Mouse (Mus musculus) embryonic facial prominence, embryonic 13.5 days (tissue): ENCODE data around the gene Setd1b. TPM values are rescaled to one million over a fixed set of nuclear protein-coding genes. Genes with fewer than 3 reads are reported as not detected.

Source experiments
- ATAC-seq: fragments of 200-750 bp; cut with Nextera tagmentation; 2 replicates; pipeline ENCODE4 v1.8.0; 2017; ENCODE audit warnings: low read depth; ENCODE audit not compliant: insufficient number of reproducible peaks, insufficient read depth, low FRiP score, low TSS enrichment
- H3K27ac ChIP-seq: fragments of 300-500 bp; sonication (generic); 2 replicates; pipeline ENCODE4 v1.5.1; 2015; ENCODE audit warnings: moderate library complexity, mild to moderate bottlenecking, inconsistent platforms
- H3K27me3 ChIP-seq: fragments of 300-500 bp; sonication (generic); 2 replicates; pipeline ENCODE4 v1.6.1; 2015; ENCODE audit warnings: mild to moderate bottlenecking, inconsistent platforms
- H3K36me3 ChIP-seq: fragments of 300-500 bp; sonication (generic); 2 replicates; pipeline ENCODE4 v1.6.1; 2015; ENCODE audit warnings: mild to moderate bottlenecking, inconsistent platforms
- H3K4me1 ChIP-seq: fragments of 300-500 bp; sonication (generic); 2 replicates; pipeline ENCODE4 v1.6.1; 2015; ENCODE audit warnings: inconsistent platforms
- H3K4me2 ChIP-seq: fragments of 300-500 bp; sonication (generic); 2 replicates; pipeline ENCODE4 v1.6.1; 2015; ENCODE audit warnings: moderate library complexity, mild to moderate bottlenecking, inconsistent platforms
- H3K4me3 ChIP-seq: fragments of 300-500 bp; sonication (generic); 2 replicates; pipeline ENCODE4 v1.5.1; 2015; ENCODE audit warnings: mild to moderate bottlenecking, inconsistent platforms
- H3K9ac ChIP-seq: fragments of 300-500 bp; sonication (generic); 2 replicates; pipeline ENCODE4 v1.6.1; 2015; ENCODE audit warnings: mild to moderate bottlenecking, inconsistent platforms
- H3K9me3 ChIP-seq: fragments of 300-500 bp; sonication (generic); 2 replicates; pipeline ENCODE4 v1.6.1; 2016; ENCODE audit warnings: inconsistent platforms
- WGBS: fragments of 180-500 bp; shearing (Covaris S2); methylation state at CpG from one replicate; pipeline ENCODE4 v1.1.7; 2015; ENCODE audit warnings: mixed read lengths; 5-methylcytosine and 5-hydroxymethylcytosine counted together
- polyA plus RNA-seq: library from polyadenylated mRNA; unstranded; fragments of >200 nt; fragmentation: Nextera tagmentation; extraction: Ambion mirVana; gene quantifications from 2 replicates; pipeline ENCODE4 v1.2.1, GENCODE M21; 2015

Gene Setd1b
- polyA plus RNA-seq = 12.3 and 13.0 TPM in 2 replicates

DNA sequence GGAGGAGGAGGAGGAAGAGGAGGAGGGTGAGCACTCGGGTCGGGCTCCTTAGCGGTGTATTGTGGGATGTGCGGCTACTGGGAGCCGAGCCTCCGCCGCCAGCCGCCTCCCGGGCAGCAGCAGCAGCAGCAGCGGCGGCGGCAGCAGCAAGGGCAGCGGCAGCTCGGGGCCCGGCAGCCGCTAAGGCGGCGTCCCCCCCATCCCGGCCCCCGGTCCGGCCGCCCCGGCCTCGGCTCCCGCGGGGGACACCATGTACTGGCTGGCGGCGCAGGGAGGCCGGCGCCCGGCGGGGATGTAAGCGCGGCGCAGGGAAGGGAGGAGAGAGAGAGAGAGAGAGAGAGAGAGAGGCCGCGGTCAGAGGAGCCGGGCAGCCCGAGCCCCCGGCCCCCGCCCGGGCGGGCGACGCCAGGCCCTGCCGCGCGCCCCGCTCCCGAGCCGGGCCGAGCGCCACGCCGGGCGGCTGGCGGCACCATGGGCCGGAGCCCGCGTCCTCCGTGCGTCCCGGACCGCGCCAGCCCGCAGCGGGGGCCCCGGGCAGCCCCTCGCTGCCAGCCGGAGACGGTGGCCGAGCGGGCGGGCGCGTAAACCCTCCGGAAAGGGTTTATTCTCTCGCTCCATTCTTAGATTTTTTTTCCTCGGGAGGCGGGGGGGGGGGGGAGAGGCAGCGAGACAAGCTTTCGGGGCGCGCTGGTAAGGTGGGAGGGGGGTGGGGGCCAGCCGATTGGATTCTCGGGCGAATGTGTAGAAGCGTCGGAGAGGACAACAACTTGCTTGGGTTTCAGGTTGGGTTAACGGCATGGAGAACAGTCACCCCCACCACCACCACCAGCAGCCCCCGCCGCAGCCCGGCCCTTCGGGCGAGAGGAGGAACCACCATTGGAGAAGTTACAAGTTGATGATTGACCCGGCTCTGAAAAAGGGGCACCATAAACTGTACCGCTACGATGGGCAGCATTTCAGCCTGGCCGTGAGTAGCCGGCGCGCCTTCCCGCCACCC, at the start of gene Setd1b:
TSS of gene Setd1b (plus strand) at position 33 of the 997 bp plus-strand sequence.
- H3K9me3 ChIP-seq = no peaks in the 10 kb centered on the region
- no peak for ATAC-seq
- H3K4me3 ChIP-seq = peak within 1 kb of the TSS; percentile 94
- H3K27ac ChIP-seq = peak within 1 kb of the TSS; percentile 100
- H3K36me3 ChIP-seq = peaks cover 21% of the 10 kb centered on the region
- WGBS = under 1% methylated on average over 92 of the region's 103 CpGs
- no peaks in the 10 kb centered on the region for H3K27me3 ChIP-seq
- H3K4me2 ChIP-seq = peak within 1 kb of the TSS; percentile 99
- H3K9ac ChIP-seq = peak within 1 kb of the TSS; percentile 100
- H3K4me1 ChIP-seq = peaks cover 41% of the 10 kb centered on the region

DNA sequence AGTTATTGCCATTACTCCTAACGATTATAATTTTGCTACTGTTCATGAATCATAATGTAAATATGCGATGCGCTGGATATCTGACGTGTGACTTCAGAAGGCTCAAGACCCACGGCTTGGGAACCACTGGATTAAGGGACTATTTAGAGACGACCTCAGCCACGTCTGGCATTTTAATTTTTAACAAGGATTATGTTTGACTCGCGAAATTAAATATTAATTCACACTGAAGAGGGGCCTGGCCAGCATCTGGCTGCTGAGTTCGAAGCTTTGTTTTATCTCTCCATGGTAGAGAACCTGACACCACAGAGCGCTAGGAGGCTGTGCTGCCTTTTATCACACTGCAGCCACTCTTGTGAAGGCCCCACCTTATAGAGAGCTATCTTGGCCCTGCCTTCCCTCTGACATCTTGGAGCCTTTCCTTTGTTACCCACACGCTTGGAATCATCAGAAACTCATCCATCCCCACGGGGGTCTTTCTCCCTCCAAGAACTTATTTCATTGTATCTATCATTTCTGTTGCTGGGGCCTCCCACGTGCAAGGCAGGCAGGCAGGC, 48.8 kb upstream of the Setd1b start:
- Histone ChIP-seq H3K27ac (no peak overlapping the region), H3K9me3 (no peaks in the 10 kb centered on the region), H3K4me3 (no peak overlapping the region), H3K36me3 (no peaks in the 10 kb centered on the region), H3K9ac (no peak overlapping the region), H3K27me3 (no peaks in the 10 kb centered on the region), H3K4me2 (no peak overlapping the region), H3K4me1 (no peaks in the 10 kb centered on the region)
- ATAC-seq = no peak
- WGBS = 83% methylated on average over 14 of the region's 14 CpGs

DNA sequence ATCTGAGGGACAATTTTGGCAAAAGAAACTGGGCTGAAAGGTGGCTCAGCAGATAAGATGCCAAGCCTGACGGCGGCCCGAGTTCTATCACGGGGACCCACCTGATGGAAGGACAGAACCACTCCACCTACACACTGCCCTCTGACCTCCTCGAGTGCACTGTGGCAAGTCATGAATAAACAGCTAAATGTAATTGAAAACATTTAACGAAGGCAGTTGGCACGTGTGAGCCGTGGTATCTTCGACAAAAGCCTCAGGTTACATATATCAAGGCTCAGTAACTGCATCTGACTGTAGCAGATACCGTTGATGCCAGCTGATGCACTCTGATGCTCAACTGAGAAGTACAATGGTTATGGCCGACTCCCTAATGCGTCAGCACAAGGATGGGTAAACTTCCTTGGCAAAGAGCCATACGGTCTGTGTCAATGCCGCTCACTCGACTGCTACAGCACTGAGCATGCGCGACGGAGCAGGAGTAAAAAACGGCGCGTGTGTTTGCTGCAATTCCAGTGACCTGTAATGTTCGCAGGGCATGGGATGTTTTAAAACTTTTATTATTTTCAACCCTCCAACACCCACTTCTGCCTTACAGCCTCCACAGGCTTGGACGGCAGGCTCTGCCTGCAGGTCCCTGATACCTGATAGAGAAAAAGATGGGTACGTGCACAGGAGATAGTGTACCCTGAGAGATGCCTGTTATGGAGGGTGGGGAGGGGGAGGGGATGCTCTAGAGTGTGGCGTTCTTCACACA, 47.6 kb upstream of the Setd1b start:
- H3K27ac ChIP-seq = no peak overlapping the region
- H3K27me3 ChIP-seq = no peaks in the 10 kb centered on the region
- H3K4me2 ChIP-seq = no peak overlapping the region
- no peak for ATAC-seq
- H3K4me1 ChIP-seq = no peaks in the 10 kb centered on the region
- H3K9ac ChIP-seq = no peak overlapping the region
- no peaks in the 10 kb centered on the region for H3K9me3 ChIP-seq
- H3K36me3 ChIP-seq = peaks cover 3% of the 10 kb centered on the region
- no peak overlapping the region for H3K4me3 ChIP-seq
- whole genome bisulfite sequencing = 83% methylated on average over 25 of the region's 25 CpGs

DNA sequence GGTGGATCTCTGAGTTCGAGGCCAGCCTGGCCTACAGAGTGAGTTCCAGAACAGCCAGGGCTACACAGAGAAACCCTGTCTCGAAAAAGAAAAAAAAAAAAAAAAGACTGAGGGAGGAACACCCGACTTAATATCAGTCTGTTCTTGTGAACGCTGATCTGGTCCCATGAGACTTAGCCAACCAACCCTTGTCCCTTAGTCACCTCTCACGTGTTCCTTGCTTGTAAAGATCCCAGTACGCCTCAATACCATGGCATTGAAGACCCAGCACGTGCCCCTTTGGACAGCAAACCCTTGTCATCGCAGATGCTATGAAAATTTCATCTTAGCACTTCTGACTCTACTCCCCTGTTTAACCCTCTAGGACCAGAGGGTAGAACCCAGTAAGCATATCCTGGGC, 45.7 kb upstream of the Setd1b start:
- H3K9ac ChIP-seq = no peak overlapping the region
- H3K9me3 ChIP-seq = no peaks in the 10 kb centered on the region
- H3K27me3 ChIP-seq = no peaks in the 10 kb centered on the region
- H3K4me2 ChIP-seq = no peak overlapping the region
- no peak for ATAC-seq
- H3K4me3 ChIP-seq = no peak overlapping the region
- no peaks in the 10 kb centered on the region for H3K4me1 ChIP-seq
- WGBS = 90% methylated on average over 8 of the region's 8 CpGs
- no peak overlapping the region for H3K27ac ChIP-seq
- H3K36me3 ChIP-seq = peaks cover 12% of the 10 kb centered on the region

DNA sequence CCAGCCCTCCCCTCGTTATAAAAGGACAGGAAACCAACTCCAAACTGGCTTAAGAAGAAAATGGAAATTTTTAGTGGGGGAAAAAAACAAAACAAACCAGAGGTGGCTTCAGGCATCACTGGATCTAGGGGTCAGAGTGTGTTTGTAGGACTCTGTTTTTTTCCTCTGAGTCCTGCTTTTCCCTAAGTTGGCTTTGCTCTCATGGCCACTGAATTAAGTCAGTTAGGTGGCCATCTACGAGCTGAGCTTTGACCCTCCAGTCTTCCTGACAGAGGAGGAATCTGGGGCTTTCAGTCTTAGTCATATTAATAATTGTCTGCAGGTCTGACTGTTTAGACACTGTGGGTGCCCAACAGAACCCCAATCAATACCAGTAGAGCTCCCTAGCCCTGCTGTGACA, 43.5 kb upstream of the Setd1b start:
- Histone ChIP-seq H3K27ac (no peak overlapping the region), H3K4me2 (no peak overlapping the region), H3K4me3 (no peak overlapping the region), H3K4me1 (peaks cover 6% of the 10 kb centered on the region), H3K27me3 (no peaks in the 10 kb centered on the region), H3K9me3 (no peaks in the 10 kb centered on the region), H3K9ac (no peak overlapping the region), H3K36me3 (peaks cover 12% of the 10 kb centered on the region)
- 61% methylated on average over 2 of the region's 2 CpGs for WGBS
- ATAC-seq = no peak

DNA sequence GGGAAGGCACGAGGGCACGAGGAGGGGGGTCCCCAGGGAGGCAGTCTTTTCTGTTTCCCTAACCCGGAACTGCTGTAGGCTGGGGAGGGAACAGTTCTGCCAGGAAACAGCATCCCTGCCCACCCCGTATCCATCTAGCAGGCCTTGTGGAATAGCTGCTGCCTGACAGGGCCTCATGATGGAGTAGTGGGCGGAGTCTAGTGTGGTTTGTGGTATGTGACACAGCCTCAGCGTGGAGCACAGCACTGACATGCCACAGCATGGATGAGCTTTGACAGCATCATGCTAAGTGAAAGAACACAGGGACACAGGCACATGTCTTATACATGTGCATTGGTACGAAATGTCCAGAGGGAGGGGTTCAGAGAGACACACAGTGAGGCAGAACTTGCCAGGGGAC, 39.6 kb upstream of the Setd1b start:
- 57% methylated on average over 7 of the region's 7 CpGs for WGBS
- no peak for ATAC-seq
- Histone ChIP-seq H3K4me1 (peaks cover 11% of the 10 kb centered on the region), H3K27me3 (no peaks in the 10 kb centered on the region), H3K9me3 (no peaks in the 10 kb centered on the region), H3K4me3 (no peak overlapping the region), H3K27ac (no peak overlapping the region), H3K36me3 (peaks cover 12% of the 10 kb centered on the region), H3K4me2 (no peak overlapping the region), H3K9ac (0 out of 2 replicates have a peak overlapping the region, but pooled peaks have one; percentile 23)

DNA sequence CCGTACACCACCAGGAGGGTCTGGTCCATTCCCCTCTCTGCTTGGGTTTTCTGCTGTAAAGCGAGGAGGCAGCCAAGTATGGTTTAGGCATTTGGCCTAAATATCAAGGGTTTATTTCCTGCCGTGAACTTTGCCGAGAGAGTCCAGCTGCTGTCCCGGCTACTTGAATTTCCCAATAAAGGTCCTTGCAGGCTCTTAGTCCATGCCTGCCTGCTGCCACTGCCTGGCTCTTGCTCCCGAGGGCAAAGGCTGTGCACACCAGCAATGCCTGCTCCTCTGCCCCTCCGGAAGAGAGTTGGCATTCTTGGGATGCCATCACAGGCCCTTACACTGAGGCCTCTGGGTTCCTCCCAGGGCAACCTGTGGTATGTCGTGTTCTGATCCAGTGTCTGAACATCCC, 38.4 kb upstream of the Setd1b start:
- Histone ChIP-seq H3K4me3 (no peak overlapping the region), H3K27ac (no peak overlapping the region), H3K9ac (0 out of 2 replicates have a peak overlapping the region, but pooled peaks have one; percentile 32), H3K4me2 (no peak overlapping the region), H3K36me3 (peaks cover 12% of the 10 kb centered on the region), H3K4me1 (peaks cover 11% of the 10 kb centered on the region), H3K9me3 (no peaks in the 10 kb centered on the region), H3K27me3 (no peaks in the 10 kb centered on the region)
- ATAC-seq = no peak
- 65% methylated on average over 8 of the region's 8 CpGs for WGBS

DNA sequence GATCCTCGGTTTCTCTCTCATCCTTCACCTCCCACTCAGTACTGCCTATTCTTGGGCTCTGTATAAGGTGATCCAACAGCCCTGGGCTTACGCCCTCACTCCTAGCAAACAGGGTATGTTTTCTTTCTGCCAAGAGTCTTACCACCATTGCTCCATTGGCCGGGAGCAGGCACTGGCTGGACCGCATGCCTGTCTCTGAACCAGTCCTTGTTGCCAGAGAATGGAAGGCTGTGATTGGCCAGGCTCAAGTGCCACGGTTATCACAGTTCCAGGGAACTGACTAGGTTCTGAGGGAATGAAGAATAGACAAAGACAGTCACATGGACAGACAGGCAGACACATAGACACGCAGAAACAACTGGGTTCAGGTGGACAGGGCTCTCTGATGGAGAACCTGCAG, 37.2 kb upstream of the Setd1b start:
- H3K27me3 ChIP-seq = no peaks in the 10 kb centered on the region
- peaks cover 21% of the 10 kb centered on the region for H3K4me1 ChIP-seq
- peaks cover 6% of the 10 kb centered on the region for H3K36me3 ChIP-seq
- H3K4me3 ChIP-seq = no peak overlapping the region
- H3K27ac ChIP-seq = no peak overlapping the region
- H3K4me2 ChIP-seq = no peak overlapping the region
- H3K9ac ChIP-seq = no peak overlapping the region
- no peaks in the 10 kb centered on the region for H3K9me3 ChIP-seq
- no peak for ATAC-seq
- 78% methylated on average over 6 of the region's 6 CpGs for WGBS

DNA sequence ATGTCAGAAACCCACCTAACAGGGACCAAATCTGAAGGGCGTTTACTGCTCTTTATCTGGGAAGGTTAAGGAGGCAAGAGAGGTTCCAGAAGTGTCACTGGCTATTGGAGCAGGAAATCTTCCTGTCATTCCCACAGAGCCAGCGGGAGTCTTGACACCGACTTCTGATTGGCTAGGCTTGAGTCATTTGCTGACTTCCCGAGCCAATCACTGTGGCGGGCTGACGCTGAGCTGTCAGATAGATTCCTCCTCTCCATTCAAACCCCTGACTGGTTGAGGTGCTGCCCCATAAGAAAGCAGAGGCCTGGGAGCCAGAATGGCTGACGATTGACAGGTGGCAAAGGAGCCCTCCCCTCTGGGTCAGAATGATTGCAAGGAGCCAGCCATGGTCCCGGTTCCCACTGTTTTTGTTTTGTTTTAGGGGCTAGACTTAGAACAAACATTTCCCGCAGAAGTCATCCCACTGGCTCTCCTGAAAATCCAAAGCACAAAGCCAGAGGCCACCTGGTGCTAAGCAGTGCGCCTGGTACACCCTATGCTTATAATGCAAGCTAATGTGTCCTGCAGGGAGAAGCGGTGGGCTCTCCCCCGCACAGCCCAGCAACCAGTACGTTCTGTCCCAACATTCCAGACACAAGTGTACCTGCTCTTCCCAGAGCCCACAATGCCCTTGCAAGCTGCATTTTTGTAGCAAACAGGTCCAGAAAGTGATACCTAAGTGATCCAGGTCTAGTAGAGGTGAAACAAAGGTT, 32.4 kb upstream of the Setd1b start:
- H3K4me3 ChIP-seq = no peak overlapping the region
- H3K9ac ChIP-seq = peak overlapping the region; percentile 36; the same call in 1 of the 2 replicates
- H3K4me1 ChIP-seq = peaks cover 20% of the 10 kb centered on the region
- no peak for ATAC-seq
- H3K36me3 ChIP-seq = no peaks in the 10 kb centered on the region
- H3K27me3 ChIP-seq = no peaks in the 10 kb centered on the region
- WGBS = 37% methylated on average over 13 of the region's 13 CpGs
- peak overlapping the region; percentile 31 for H3K4me2 ChIP-seq
- peak overlapping the region; percentile 33; the same call in 1 of the 2 replicates for H3K27ac ChIP-seq
- no peaks in the 10 kb centered on the region for H3K9me3 ChIP-seq

DNA sequence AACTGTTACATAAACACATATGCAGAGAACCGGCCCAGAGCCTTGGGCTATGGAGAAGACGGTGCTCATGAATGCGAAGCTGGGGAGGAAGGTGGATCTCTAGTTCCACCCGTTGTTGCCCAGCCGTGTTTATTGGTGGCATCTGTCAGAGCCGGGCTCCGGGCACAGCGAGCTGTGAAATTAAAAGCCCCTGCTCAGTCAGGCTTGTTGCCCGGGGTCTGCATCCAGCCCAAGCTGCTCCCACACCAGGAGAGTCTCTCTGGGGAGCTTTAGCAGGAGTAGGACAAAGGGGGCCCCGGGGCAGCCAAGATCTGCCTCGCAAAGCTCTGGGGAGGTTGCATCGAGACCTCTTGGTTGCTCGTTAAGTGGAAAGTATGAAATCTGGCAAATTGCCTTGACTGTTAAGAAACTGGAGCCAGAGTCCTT, 31.7 kb upstream of the Setd1b start:
- H3K4me1 ChIP-seq = peaks cover 20% of the 10 kb centered on the region
- no peaks in the 10 kb centered on the region for H3K27me3 ChIP-seq
- H3K4me2 ChIP-seq = no peak overlapping the region
- ATAC-seq = no peak
- H3K9me3 ChIP-seq = no peaks in the 10 kb centered on the region
- 45% methylated on average over 13 of the region's 13 CpGs for WGBS
- 0 out of 2 replicates have a peak overlapping the region, but pooled peaks have one; percentile 41 for H3K9ac ChIP-seq
- no peaks in the 10 kb centered on the region for H3K36me3 ChIP-seq
- H3K4me3 ChIP-seq = no peak overlapping the region
- peak overlapping the region; percentile 33; the same call in 1 of the 2 replicates for H3K27ac ChIP-seq

DNA sequence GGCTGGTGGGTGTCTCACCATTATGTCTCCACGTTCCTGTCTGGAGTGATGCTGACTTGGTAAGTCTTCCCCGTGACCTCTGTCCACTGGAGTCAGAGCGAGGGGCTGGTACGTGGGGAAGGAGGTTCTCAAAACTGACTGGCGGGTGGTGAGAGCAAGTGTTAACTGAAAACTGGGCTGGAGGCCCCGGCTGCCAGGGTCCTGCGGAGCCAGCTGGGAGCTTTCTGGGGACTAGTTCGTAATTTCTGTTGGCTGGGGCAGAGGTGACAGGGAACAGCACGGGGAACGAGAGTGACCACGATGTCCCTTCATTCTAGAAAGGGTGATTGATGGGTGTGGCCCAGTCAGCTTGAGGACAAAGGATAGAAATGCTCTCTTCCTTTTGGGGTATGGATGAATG, 27.9 kb upstream of the Setd1b start:
- H3K27me3 ChIP-seq = no peaks in the 10 kb centered on the region
- WGBS = 78% methylated on average over 11 of the region's 11 CpGs
- no peak overlapping the region for H3K27ac ChIP-seq
- H3K4me3 ChIP-seq = no peak overlapping the region
- no peak overlapping the region for H3K4me2 ChIP-seq
- ATAC-seq = no peak
- H3K9me3 ChIP-seq = no peaks in the 10 kb centered on the region
- H3K4me1 ChIP-seq = peaks cover 17% of the 10 kb centered on the region
- H3K9ac ChIP-seq = no peak overlapping the region
- peaks cover 5% of the 10 kb centered on the region; the same call in 1 of the 2 replicates for H3K36me3 ChIP-seq
